11 mouse cellular contexts compared by ENCODE assay signal in the genomic region with DNA sequence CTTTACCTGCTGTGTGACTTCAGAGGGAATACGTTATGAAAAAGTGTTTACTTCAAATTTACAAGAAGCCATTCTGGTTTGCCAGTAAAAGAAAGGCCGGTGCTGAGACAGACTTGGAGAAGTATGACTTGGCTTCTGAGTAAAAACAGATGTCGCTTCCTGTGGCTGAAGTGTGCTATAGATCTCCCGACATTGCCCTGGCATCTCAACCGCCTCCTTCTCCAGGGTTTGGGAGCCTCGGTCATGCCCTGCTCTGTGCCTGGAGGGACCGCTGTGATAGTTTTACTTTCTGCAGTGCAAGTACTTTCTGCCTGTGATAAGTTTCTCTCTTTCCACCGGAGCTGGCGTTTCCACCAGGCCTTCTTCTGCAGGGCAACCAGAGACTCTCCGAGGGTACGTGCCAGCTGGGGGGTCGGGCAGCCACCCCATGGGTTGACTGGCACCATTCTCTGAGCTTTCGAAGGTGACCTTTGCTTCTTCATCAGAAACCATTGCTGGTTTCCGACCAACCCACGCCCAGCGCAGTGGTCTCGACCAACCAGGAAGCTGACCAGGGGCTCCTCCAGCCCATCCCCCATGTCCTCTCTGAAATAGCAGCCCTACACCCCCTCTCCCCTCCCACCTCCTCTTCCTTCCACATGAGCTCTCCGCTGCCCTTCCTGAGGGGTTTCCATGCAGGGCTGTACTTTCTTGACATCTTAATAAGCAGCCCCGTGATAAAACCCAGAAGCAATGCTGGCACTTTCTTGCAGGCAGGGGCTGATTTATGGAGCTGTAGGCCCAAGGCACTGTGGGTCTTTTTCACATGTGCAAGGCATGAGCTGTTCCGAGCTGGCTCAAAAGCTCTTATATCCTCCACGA. TPM values are rescaled to one million over a fixed set of nuclear protein-coding genes. Genes with fewer than 3 reads are reported as not detected.
A peak's percentile ranks its signal among the peaks of the same experiment; 100 is the strongest.
DNase-seq lines count a peak whose midpoint lies in the region; ATAC-seq and TF ChIP-seq lines count a peak whose summit lies in the region.
"Had no signal": no experiment of that assay in that cellular context is flagged by ENCODE, and none has a peak within 500 bp of the region (broad histone marks: within the 10 kb centered on the region; RNA-seq: fewer than 3 reads in every experiment).

No protein-coding gene starts in this region.

- H3K4me2 ChIP-seq in lung, embryonic 16.5 days (ENCODE audit: low read depth, low read length): no peak overlapping the region; the same call in 1 of the 2 replicates
- peak overlapping the region; percentile 44 for H3K4me2 ChIP-seq in intestine, embryonic 14.5 days (ENCODE audit: low read length)
- H3K4me2 ChIP-seq in stomach, embryonic 15.5 days: peak overlapping the region; percentile 26; the same call in 1 of the 2 replicates

- 77% methylated on average over 21 of the region's 21 CpGs for WGBS in heart, embryonic 10.5 days
- 64% methylated on average over 21 of the region's 21 CpGs for WGBS in heart, adult 2 months
- 58% methylated on average over 21 of the region's 21 CpGs for WGBS in lung, embryonic 16.5 days
- 29% methylated on average over 21 of the region's 21 CpGs for WGBS in intestine, embryonic 14.5 days
- WGBS in stomach, embryonic 15.5 days: 61% methylated on average over 21 of the region's 21 CpGs

- TF ChIP-seq POLR2A in heart, adult 2 months (IDR thresholded peaks at IDR 0.05; ENCODE audit: insufficient read depth, low read depth, low read length): no peak

- peak overlapping the region; percentile 37; the same call in 1 of the 2 replicates for H3K27ac ChIP-seq in heart, embryonic 10.5 days
- no peak overlapping the region for H3K27ac ChIP-seq in heart, adult 2 months
- peak overlapping the region; percentile 53 for H3K27ac ChIP-seq in lung, embryonic 16.5 days (ENCODE audit: low read length)
- peak overlapping the region; percentile 90 for H3K27ac ChIP-seq in intestine, embryonic 14.5 days (ENCODE audit: low read depth)
- H3K27ac ChIP-seq in stomach, embryonic 15.5 days: peak overlapping the region; percentile 60
- H3K27ac ChIP-seq in left cerebral cortex, adult 2 months: no peak overlapping the region

- intact Hi-C loops in heart, adult 2 months (cut with DNase I): no loop called here
- intact Hi-C loops in left cerebral cortex, adult 2 months (cut with DNase I): no loop called here

- H3K4me3 ChIP-seq in heart, embryonic 10.5 days: no peak overlapping the region
- no peak overlapping the region for H3K4me3 ChIP-seq in heart, adult 2 months
- no peak overlapping the region for H3K4me3 ChIP-seq in lung, embryonic 16.5 days (ENCODE audit: low read length)
- peak overlapping the region; percentile 8; the same call in 1 of the 2 replicates for H3K4me3 ChIP-seq in intestine, embryonic 14.5 days (ENCODE audit: low read depth, low read length)
- H3K4me3 ChIP-seq in stomach, embryonic 15.5 days (replicated peaks): no peak overlapping the region
- H3K4me3 ChIP-seq in left cerebral cortex, adult 2 months: no peak overlapping the region

- peaks cover 12% of the 10 kb centered on the region; the same call in 1 of the 2 replicates for H3K4me1 ChIP-seq in heart, embryonic 10.5 days
- no peaks in the 10 kb centered on the region for H3K4me1 ChIP-seq in heart, adult 2 months (ENCODE audit: control insufficient read depth, insufficient read depth, low read length)
- peaks cover 3% of the 10 kb centered on the region; the same call in 1 of the 2 replicates for H3K4me1 ChIP-seq in lung, embryonic 16.5 days (replicated peaks; ENCODE audit: control insufficient read depth, insufficient read depth, low read length)
- peaks cover 15% of the 10 kb centered on the region; the same call in 1 of the 2 replicates for H3K4me1 ChIP-seq in intestine, embryonic 14.5 days (replicated peaks; ENCODE audit: control insufficient read depth, insufficient read depth, low read length)
- 0 out of 2 replicates have a peak, but pooled peaks cover 5% of the 10 kb centered on the region for H3K4me1 ChIP-seq in stomach, embryonic 15.5 days

- ATAC-seq in lung, embryonic 16.5 days (ENCODE audit: low read depth): peak; percentile 77
- ATAC-seq in intestine, embryonic 14.5 days (replicated peaks; ENCODE audit: low FRiP score, low TSS enrichment, low read depth): peak; percentile 73
- ATAC-seq in stomach, embryonic 15.5 days (ENCODE audit: insufficient read depth, low FRiP score, low read depth): peak; percentile 60
- no peak for ATAC-seq in frontal cortex, adult (ENCODE audit: low TSS enrichment)
- ATAC-seq: liver, postnatal 0 days had no signal

- H3K27me3 ChIP-seq in heart, embryonic 10.5 days (ENCODE audit: insufficient read depth, poor library complexity, severe bottlenecking): no peaks in the 10 kb centered on the region
- no peaks in the 10 kb centered on the region for H3K27me3 ChIP-seq in heart, adult 2 months (ENCODE audit: control insufficient read depth, insufficient read depth, low read length)
- H3K27me3 ChIP-seq in lung, embryonic 16.5 days (ENCODE audit: control insufficient read depth, insufficient read depth, low read depth, low read length): no peaks in the 10 kb centered on the region
- H3K27me3 ChIP-seq in intestine, embryonic 14.5 days (replicated peaks; ENCODE audit: control insufficient read depth, insufficient read depth, low read length): no peaks in the 10 kb centered on the region
- no peaks in the 10 kb centered on the region for H3K27me3 ChIP-seq in stomach, embryonic 15.5 days (replicated peaks)

- H3K9ac ChIP-seq in heart, adult 2 months (ENCODE audit: low read depth, low read length): no peak overlapping the region
- no peak overlapping the region for H3K9ac ChIP-seq in lung, embryonic 16.5 days (ENCODE audit: low read length)
- H3K9ac ChIP-seq in intestine, embryonic 14.5 days (ENCODE audit: low read length): 0 out of 2 replicates have a peak overlapping the region, but pooled peaks have one; percentile 20
- H3K9ac ChIP-seq in stomach, embryonic 15.5 days: no peak overlapping the region
- H3K9ac ChIP-seq: liver, postnatal 0 days had no signal

- no peaks in the 10 kb centered on the region for H3K79me2 ChIP-seq in heart, adult 2 months (replicated peaks; ENCODE audit: control insufficient read depth, insufficient read depth, low read length)

- no peaks in the 10 kb centered on the region; the same call in 1 of the 2 replicates for H3K9me3 ChIP-seq in heart, embryonic 10.5 days
- H3K9me3 ChIP-seq in lung, embryonic 16.5 days (ENCODE audit: control insufficient read depth, low read length): no peaks in the 10 kb centered on the region
- H3K9me3 ChIP-seq in intestine, embryonic 14.5 days (ENCODE audit: control insufficient read depth, low read length): peaks cover 5% of the 10 kb centered on the region
- H3K9me3 ChIP-seq in stomach, embryonic 15.5 days: no peaks in the 10 kb centered on the region

- DNase-seq in heart, embryonic 10.5 days (ENCODE audit: low spot score): no peak
- no peak for DNase-seq in heart, adult 2 months
- DNase-seq in lung, adult 18-20 months: no peak
- peak; percentile 68 for DNase-seq in intestine, embryonic 14.5 days (ENCODE audit: low spot score)
- DNase-seq in left cerebral cortex, adult 2 months (ENCODE audit: extremely low spot score in 1 of 2, low spot score in 2 of 2): no peak
- DNase-seq: adrenal gland, postnatal 14 days; cerebellum, adult 9-11 months; liver, postnatal 0 days had no signal

- no peak for TF ChIP-seq EP300 in heart, adult 2 months (IDR thresholded peaks at IDR 0.05; ENCODE audit: insufficient read depth, low read depth, low read length)

- no peak for TF ChIP-seq CTCF in heart, adult 2 months (IDR thresholded peaks at IDR 0.05)
- TF ChIP-seq CTCF in left cerebral cortex, adult 2 months (IDR thresholded peaks at IDR 0.05): no peak

- no peaks in the 10 kb centered on the region for H3K36me3 ChIP-seq in heart, embryonic 10.5 days
- no peaks in the 10 kb centered on the region for H3K36me3 ChIP-seq in heart, adult 2 months (ENCODE audit: control insufficient read depth, insufficient read depth, low read length)
- H3K36me3 ChIP-seq in lung, embryonic 16.5 days (ENCODE audit: control insufficient read depth, insufficient read depth, low read length): no peaks in the 10 kb centered on the region
- no peaks in the 10 kb centered on the region for H3K36me3 ChIP-seq in intestine, embryonic 14.5 days (ENCODE audit: control insufficient read depth, insufficient read depth, low read length)
- no peaks in the 10 kb centered on the region for H3K36me3 ChIP-seq in stomach, embryonic 15.5 days

RNA-seq across cellular contexts. Expression of a gene that starts 30.4 kb away (rescaled TPM):
- 21.8 and 27.7 TPM in 2 replicates for polyA plus RNA-seq in heart, embryonic 10.5 days (2016; fragmentation: Nextera tagmentation; extraction: Ambion mirVana)
- 10 to 100 TPM; 19.9 to 26.9 TPM for total RNA-seq in heart, adult 2 months (2021)
- 9.6 and 13.1 TPM in 2 replicates for polyA plus RNA-seq in heart, adult 2 months (2012; rRNA removed)
- polyA plus RNA-seq in lung, embryonic 16.5 days (2015; fragmentation: Nextera tagmentation; extraction: Ambion mirVana): 36.3 and 36.8 TPM in 2 replicates
- polyA plus RNA-seq in intestine, embryonic 14.5 days (2014; fragmentation: Nextera tagmentation; extraction: Ambion mirVana): 34.6 and 38.1 TPM in 2 replicates
- polyA plus RNA-seq in stomach, embryonic 15.5 days (2015; fragmentation: Nextera tagmentation; extraction: Ambion mirVana): 38.4 and 40.3 TPM in 2 replicates
- 10 to 100 TPM; 51.5 to 66.0 TPM for total RNA-seq in left cerebral cortex, adult 2 months (2021)

RNA-seq across cellular contexts. Expression of a gene that starts 35.2 kb away (rescaled TPM):
- polyA plus RNA-seq in heart, embryonic 10.5 days (2016; fragmentation: Nextera tagmentation; extraction: Ambion mirVana): 24.5 and 27.9 TPM in 2 replicates
- total RNA-seq in heart, adult 2 months (2021): 10 to 100 TPM; 46.5 to 47.7 TPM
- 49.8 and 66.0 TPM in 2 replicates for polyA plus RNA-seq in heart, adult 2 months (2012; rRNA removed)
- polyA plus RNA-seq in lung, embryonic 16.5 days (2015; fragmentation: Nextera tagmentation; extraction: Ambion mirVana): 24.5 and 27.2 TPM in 2 replicates
- 25.8 and 29.9 TPM in 2 replicates for polyA plus RNA-seq in intestine, embryonic 14.5 days (2014; fragmentation: Nextera tagmentation; extraction: Ambion mirVana)
- 27.4 and 29.2 TPM in 2 replicates for polyA plus RNA-seq in stomach, embryonic 15.5 days (2015; fragmentation: Nextera tagmentation; extraction: Ambion mirVana)
- total RNA-seq in left cerebral cortex, adult 2 months (2021): 10 to 100 TPM; 20.5 to 22.4 TPM

RNA-seq across cellular contexts. Expression of a gene that starts 49.8 kb away (rescaled TPM):
- polyA plus RNA-seq in heart, embryonic 10.5 days (2016; fragmentation: Nextera tagmentation; extraction: Ambion mirVana): 69.4 and 91.2 TPM in 2 replicates
- total RNA-seq in heart, adult 2 months (2021): 10 to 100 TPM; 19.3 to 21.5 TPM
- 39.9 and 57.5 TPM in 2 replicates for polyA plus RNA-seq in heart, adult 2 months (2012; rRNA removed)
- 76.2 and 79.3 TPM in 2 replicates for polyA plus RNA-seq in lung, embryonic 16.5 days (2015; fragmentation: Nextera tagmentation; extraction: Ambion mirVana)
- 103 and 119 TPM in 2 replicates for polyA plus RNA-seq in intestine, embryonic 14.5 days (2014; fragmentation: Nextera tagmentation; extraction: Ambion mirVana)
- polyA plus RNA-seq in stomach, embryonic 15.5 days (2015; fragmentation: Nextera tagmentation; extraction: Ambion mirVana): 79.2 and 80.2 TPM in 2 replicates
- 10 to 100 TPM; 51.5 to 60.0 TPM for total RNA-seq in left cerebral cortex, adult 2 months (2021)

Comparison
In these comparisons a context has a peak if more than half of its experiments do, and no peak if none do; other contexts are left out.
1. H3K27ac ChIP-seq: peak in heart, embryonic 10.5 days (single experiment), lung, embryonic 16.5 days (single experiment), intestine, embryonic 14.5 days (single experiment) and stomach, embryonic 15.5 days (single experiment); none in heart, adult 2 months (single experiment) and left cerebral cortex, adult 2 months (single experiment).